Mouse (Mus musculus) forebrain, embryonic 14.5 days (tissue): ENCODE measurements around the gene Cox6a1. TPM values are rescaled to one million over a fixed set of nuclear protein-coding genes. Genes with fewer than 3 reads are reported as not detected.
"Not testable (repeated sequence)": the region's sequence is repeated elsewhere in the genome, so short reads cannot be mapped to it uniquely, and the experiment has no call there.

Source experiments
- ATAC-seq: fragments of 200-750 bp; cut with Nextera tagmentation; 2 replicates; pipeline ENCODE4 v1.8.0; 2017; ENCODE audit warnings: mild to moderate bottlenecking, moderate library complexity
- DNase-seq: peaks from one replicate; pipeline ENCODE4 v3.0.0-alpha.2; 2015; ENCODE audit warnings: low spot score
- H3K27ac ChIP-seq: fragments of 300-500 bp; sonication (generic); 2 replicates; pipeline ENCODE4 v1.5.1; 2014; ENCODE audit warnings: low read depth, mild to moderate bottlenecking, control low read depth, low read length, moderate library complexity
- H3K27me3 ChIP-seq: fragments of 300-500 bp; sonication (generic); replicated peaks from 2 replicates; pipeline ENCODE4 v1.6.1; 2014; ENCODE audit warnings: low read length, control low read depth, mixed read lengths; ENCODE audit not compliant: control insufficient read depth, insufficient read depth
- H3K36me3 ChIP-seq: fragments of 300-500 bp; sonication (generic); 2 replicates; pipeline ENCODE4 v1.6.1; 2014; ENCODE audit warnings: low read length, control low read depth; ENCODE audit not compliant: control insufficient read depth, insufficient read depth
- H3K4me1 ChIP-seq: fragments of 300-500 bp; sonication (generic); 2 replicates; pipeline ENCODE4 v1.6.1; 2014; ENCODE audit warnings: antibody characterized with exemption, low read length, control low read depth; ENCODE audit not compliant: control insufficient read depth, insufficient read depth
- H3K4me2 ChIP-seq: fragments of 300-500 bp; sonication (generic); 2 replicates; pipeline ENCODE4 v1.6.1; 2014; ENCODE audit warnings: mild to moderate bottlenecking, control low read depth, low read length
- H3K4me3 ChIP-seq: fragments of 300-500 bp; sonication (generic); 2 replicates; pipeline ENCODE4 v1.5.1; 2014; ENCODE audit warnings: low read depth, low read length, control low read depth
- H3K9ac ChIP-seq: fragments of 300-500 bp; sonication (generic); 2 replicates; pipeline ENCODE4 v1.6.1; 2014; ENCODE audit warnings: mild to moderate bottlenecking, low read length, control low read depth, moderate library complexity
- H3K9me3 ChIP-seq: fragments of 300-500 bp; sonication (generic); replicated peaks from 2 replicates; pipeline ENCODE4 v1.6.1; 2016; ENCODE audit warnings: low read length, control low read depth, mixed read lengths; ENCODE audit not compliant: control insufficient read depth
- WGBS: fragments of 180-500 bp; shearing (Covaris S2); extraction: QIAGEN DNeasy Blood & Tissue Kit; methylation state at CpG from one replicate; pipeline ENCODE4 v1.1.7; 2014; 5-methylcytosine and 5-hydroxymethylcytosine counted together
- polyA plus RNA-seq: library from polyadenylated mRNA; unstranded; fragments of >200 nt; fragmentation: Nextera tagmentation; extraction: Ambion mirVana; gene quantifications from 2 replicates; pipeline ENCODE4 v1.2.1, GENCODE M21; 2014

Gene Cox6a1
- polyA plus RNA-seq: 1,083 and 1,200 TPM in 2 replicates

DNA sequence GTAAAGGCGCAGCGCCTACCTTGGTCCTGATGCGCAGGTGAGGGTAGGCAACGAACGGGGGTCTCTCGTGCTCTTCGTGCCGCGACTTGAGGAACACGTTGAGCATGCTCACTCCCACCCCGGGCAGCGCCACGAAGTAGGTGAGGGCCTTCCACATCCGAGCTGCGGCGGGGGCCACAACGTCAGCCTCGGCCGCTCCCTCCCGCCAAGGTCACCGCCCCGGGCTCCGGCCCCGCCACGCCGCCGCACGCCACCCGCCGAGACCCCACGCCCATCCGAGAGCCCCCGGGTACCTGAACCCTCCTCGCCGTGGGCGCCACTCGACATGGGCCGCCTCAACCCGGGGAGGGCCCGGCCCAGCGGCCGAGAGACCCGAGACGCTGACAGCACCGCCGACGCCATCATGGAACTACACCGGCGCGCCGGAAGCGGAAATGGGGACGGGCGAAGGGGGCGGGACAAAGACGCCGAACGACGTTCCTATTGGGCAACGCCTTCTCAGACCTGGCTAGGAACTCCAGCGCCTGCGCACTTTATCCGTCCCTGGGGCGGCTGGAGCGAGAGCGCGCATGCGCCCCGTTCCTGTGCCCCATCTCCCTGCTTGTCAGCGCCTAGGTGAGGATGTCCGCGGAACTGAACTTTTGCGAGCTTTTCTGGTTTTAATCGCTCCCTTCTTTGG lies at the start of gene Cox6a1:
TSS of gene Cox6a1 (minus strand) at position 436 of the 679 bp plus-strand sequence.
- peak within 1 kb of the TSS; percentile 85 for H3K27ac ChIP-seq
- ATAC-seq (peak; percentile 96), DNase-seq (peak; percentile 99)
- H3K4me3 ChIP-seq: peak within 1 kb of the TSS; percentile 93
- peak within 1 kb of the TSS; percentile 98 for H3K4me2 ChIP-seq
- peak within 1 kb of the TSS; percentile 86 for H3K9ac ChIP-seq
- under 1% methylated on average over 65 of the region's 74 CpGs for WGBS
- 0 out of 2 replicates have a peak, but pooled peaks cover 2% of the 10 kb centered on the region for H3K9me3 ChIP-seq
- no peaks in the 10 kb centered on the region for H3K27me3 ChIP-seq
- peaks cover 29% of the 10 kb centered on the region for H3K36me3 ChIP-seq
- peaks cover 12% of the 10 kb centered on the region for H3K4me1 ChIP-seq

DNA sequence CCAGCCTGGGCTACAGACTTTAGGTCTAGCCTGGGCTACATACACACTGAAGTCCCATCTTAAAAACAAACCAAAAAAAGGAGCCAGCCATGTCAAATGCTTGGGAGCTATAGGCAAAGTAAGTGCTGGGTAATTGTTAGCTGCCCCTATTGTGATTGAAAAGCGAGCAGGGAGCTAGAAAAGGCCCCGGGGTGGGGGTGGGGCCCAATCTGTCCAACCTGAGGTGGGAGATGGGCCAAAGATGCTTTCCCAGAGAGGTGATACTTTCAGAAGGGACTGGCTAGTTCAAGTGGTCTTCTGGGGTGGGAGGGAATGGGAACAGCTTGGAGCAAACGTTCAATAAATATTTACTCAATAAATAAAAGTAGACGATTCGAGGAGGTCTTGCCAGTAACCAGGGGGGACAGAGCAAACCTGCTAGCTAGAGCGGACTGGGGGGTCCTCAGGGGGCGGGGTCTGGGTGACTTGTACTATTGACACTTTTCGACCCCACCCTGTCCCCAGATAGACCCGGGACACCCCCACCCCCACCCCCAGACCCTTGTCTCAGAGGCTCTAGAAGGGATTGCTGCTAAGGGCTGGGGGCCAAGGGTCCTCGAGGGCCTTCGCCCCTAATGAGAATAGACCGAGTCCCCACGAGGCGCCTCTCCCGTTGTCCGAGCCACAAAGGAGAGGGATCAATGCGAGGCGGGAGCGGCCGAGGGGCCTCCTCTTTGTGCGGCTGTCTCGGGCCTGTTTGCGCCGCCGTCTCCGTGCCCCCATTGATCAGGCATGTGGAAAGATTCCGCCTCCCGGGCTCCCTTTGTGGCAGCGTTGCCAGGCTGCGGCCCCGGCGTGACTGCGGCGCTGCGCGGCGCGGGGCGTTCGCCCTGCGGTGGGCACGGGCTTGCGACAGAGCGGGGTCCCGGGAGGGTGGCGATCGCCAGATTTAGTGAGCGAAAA lies 49.3 kb upstream of the Cox6a1 start:
- Histone ChIP-seq H3K4me3 (peak overlapping the region; percentile 25), H3K27ac (peak overlapping the region; percentile 96), H3K4me1 (peaks cover 15% of the 10 kb centered on the region), H3K9ac (peak overlapping the region; percentile 74), H3K4me2 (peak overlapping the region; percentile 56), H3K27me3 (no peaks in the 10 kb centered on the region), H3K36me3 (no peaks in the 10 kb centered on the region), H3K9me3 (no peaks in the 10 kb centered on the region)
- WGBS: under 1% methylated on average over 44 of the region's 48 CpGs
- peak; percentile 89 for ATAC-seq
- peak; percentile 92 for DNase-seq

DNA sequence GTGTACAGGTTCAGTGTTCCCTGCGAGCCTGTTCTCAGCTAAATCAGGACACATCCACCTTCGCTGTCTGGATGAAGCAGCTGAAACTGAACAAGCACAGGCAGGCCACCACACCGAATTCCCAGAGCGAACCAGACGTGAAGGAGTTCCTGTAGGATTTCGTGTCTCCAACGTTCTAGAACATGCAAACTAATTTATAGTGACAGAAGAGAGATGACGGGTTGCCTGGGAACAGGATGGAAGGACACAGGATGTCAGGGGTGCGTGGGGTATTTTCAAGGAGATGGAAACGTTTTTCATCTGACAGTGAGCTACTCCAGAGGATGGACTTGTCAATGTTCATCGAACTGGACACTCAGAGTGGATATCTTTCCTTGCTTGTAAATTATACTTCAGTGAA lies 47.9 kb upstream of the Cox6a1 start:
- no peaks in the 10 kb centered on the region for H3K9me3 ChIP-seq
- no peak for DNase-seq
- no peak for ATAC-seq
- no peak overlapping the region for H3K27ac ChIP-seq
- no peak overlapping the region for H3K4me2 ChIP-seq
- 72% methylated on average over 11 of the region's 11 CpGs for WGBS
- H3K4me3 ChIP-seq: no peak overlapping the region
- no peaks in the 10 kb centered on the region for H3K27me3 ChIP-seq
- peaks cover 15% of the 10 kb centered on the region for H3K4me1 ChIP-seq
- no peaks in the 10 kb centered on the region for H3K36me3 ChIP-seq
- H3K9ac ChIP-seq: no peak overlapping the region

DNA sequence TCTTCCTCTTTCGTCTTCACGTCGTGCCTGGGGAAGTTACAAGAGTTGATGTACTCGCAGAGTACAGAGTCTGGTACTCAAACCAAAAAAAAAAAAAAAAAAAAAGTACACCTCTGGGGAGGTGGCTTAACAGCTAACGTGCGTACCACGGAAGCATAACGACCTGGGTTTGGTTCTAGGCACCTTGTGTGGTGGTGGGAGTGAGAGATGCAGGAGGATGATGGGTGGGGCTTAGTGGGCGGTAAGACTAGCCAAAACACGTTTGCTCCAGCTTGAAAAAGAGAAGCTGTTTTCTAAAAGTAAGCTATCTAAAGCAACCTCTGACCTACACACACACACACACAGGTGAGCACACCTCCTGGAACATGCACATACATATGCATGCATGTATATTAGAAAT lies 46.1 kb upstream of the Cox6a1 start:
- Histone ChIP-seq H3K27me3 (no peaks in the 10 kb centered on the region), H3K4me3 (no peak overlapping the region), H3K36me3 (no peaks in the 10 kb centered on the region), H3K9me3 (no peaks in the 10 kb centered on the region), H3K27ac (no peak overlapping the region), H3K9ac (no peak overlapping the region), H3K4me1 (peaks cover 15% of the 10 kb centered on the region), H3K4me2 (no peak overlapping the region)
- DNase-seq: no peak
- no peak for ATAC-seq
- WGBS: 29% methylated on average over 10 of the region's 10 CpGs

DNA sequence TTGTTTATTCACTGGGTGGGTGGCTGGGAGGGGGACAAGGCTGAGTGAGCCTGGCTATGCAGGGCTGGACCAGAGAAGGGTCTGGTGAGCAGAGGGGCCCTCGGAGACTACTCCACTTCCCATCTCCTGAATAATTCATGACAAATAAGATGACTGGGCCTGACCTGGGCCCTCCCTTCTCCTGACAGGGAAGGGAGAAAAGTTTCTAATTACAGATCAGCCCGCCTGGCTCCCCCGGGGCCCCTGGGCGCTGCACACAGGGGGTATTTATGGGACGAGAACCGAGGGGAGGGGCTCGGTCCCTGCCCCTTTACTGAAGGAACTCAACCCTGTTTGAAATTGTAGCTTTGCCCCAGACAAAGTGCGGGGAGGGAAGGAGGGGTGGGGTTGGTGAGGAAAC lies 45.4 kb upstream of the Cox6a1 start:
- 0 out of 2 replicates have a peak, but pooled peaks have one; percentile 27 for ATAC-seq
- Histone ChIP-seq H3K9ac (no peak overlapping the region), H3K27me3 (no peaks in the 10 kb centered on the region), H3K4me1 (peaks cover 13% of the 10 kb centered on the region), H3K36me3 (no peaks in the 10 kb centered on the region), H3K9me3 (no peaks in the 10 kb centered on the region), H3K27ac (no peak overlapping the region), H3K4me3 (no peak overlapping the region), H3K4me2 (no peak overlapping the region)
- peak; percentile 50 for DNase-seq
- whole genome bisulfite sequencing: under 1% methylated on average over 8 of the region's 8 CpGs

DNA sequence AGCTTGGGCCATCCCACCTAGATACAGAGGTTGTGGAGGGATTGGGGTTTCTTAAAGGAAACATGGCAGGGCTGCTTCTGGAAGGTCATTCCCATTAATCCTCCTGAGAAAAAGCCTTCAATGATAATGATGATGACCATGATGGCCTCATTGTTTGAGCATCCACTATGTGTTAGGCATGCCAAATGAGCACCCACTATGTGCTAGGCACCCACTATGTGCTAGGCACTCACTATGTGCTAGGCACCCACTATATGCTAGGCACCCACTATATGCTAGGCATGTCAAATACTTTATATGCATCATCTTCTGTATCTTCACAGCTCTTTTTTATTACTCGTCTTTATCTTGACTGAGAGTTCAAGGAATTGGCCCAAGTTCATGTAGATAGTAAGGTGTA lies 44.2 kb upstream of the Cox6a1 start:
- 92% methylated on average over 1 of the region's 1 CpGs for WGBS
- no peak overlapping the region for H3K4me2 ChIP-seq

DNA sequence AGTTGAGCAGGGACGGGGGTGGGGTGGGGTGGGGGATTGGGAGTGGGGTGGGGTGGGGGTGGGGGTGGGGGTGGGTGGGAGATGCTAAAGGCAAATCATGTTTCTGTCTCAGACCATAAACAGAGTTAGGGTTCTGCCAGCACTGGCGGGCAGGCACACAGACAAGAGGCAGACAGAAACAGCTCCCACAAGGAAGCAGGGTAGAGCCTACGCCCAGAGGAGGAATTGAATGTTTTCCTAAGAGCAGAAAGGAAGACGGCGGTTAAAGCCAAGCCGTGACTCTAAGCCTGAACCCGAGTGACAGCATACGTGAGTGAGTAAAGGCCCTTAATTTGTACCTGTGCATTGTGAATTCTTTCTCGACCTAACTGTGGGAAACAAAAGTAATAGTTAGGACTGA lies 43.2 kb upstream of the Cox6a1 start:
- WGBS: 23% methylated on average over 9 of the region's 9 CpGs
- DNase-seq: no peak
- H3K27ac ChIP-seq: 0 out of 2 replicates have a peak overlapping the region, but pooled peaks have one; percentile 6

More for the DNA sequence above, 44.2 kb upstream of the Cox6a1 start:
- Histone ChIP-seq H3K36me3 (no peaks in the 10 kb centered on the region), H3K27me3 (no peaks in the 10 kb centered on the region), H3K9me3 (no peaks in the 10 kb centered on the region), H3K4me3 (no peak overlapping the region), H3K27ac (no peak overlapping the region), H3K4me1 (peaks cover 5% of the 10 kb centered on the region), H3K9ac (no peak overlapping the region)
- DNase-seq (no peak), ATAC-seq (no peak)

DNA sequence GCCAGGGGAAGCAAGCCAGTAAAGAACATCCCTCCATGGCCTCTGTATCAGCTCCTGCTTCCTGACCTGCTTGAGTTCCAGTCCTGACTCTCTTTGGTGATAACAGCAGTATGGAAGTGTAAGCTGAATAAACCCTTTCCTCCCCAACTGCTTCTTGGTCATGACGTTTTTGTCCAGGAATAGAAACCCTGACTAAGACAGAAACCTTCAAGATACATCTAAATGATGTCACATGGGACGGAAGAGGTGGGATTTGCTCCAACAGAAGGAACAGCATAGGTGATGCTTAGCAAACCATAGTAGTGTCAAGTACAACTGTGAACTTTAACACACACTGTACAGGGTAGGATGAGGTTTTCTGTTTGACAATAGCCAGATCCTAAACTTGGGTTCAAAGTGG lies 30.1 kb upstream of the Cox6a1 start:
- not testable (repeated sequence) for DNase-seq, H3K4me3 ChIP-seq, H3K27ac ChIP-seq, H3K9me3 ChIP-seq, H3K27me3 ChIP-seq, H3K4me1 ChIP-seq, ATAC-seq, H3K9ac ChIP-seq, H3K4me2 ChIP-seq, H3K36me3 ChIP-seq
- WGBS: 91% methylated on average over 2 of the region's 2 CpGs

More for the DNA sequence above, 43.2 kb upstream of the Cox6a1 start:
- Histone ChIP-seq H3K4me3 (no peak overlapping the region), H3K9me3 (no peaks in the 10 kb centered on the region), H3K36me3 (no peaks in the 10 kb centered on the region), H3K27me3 (no peaks in the 10 kb centered on the region), H3K4me1 (peaks cover 3% of the 10 kb centered on the region; the same call in 1 of the 2 replicates), H3K4me2 (no peak overlapping the region), H3K9ac (no peak overlapping the region)
- no peak for ATAC-seq
